Mouse (Mus musculus): ENCODE measurements around the gene Pltp.

DNA sequence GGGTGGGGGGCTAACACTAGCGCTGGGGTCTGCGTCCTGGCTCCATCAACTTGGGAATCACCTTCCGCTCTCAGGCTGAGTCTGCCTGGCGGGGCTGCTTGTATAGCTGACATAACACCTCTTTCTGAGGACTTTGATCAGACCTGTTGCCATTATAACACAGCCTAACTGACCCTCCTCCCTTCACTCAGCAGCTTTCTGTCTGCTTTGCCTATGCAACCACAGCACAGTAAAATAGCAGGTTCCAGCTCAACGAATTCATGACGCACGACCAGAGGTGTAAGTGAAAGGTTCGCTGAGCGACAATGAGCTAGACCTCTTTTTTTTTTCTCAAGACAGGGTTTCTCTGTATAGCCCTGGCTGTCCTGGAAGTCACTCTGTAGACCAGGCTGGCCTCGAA, 26.5 kb downstream of the Pltp start:
- TF ChIP-seq CTCF (conservative IDR thresholded peaks at IDR 0.05 in 1 of 2, IDR thresholded peaks at IDR 0.05 in 1 of 2; ENCODE audit: low read depth in 2 of 2, low read length in 2 of 2) = no peak
- no peak for TF ChIP-seq TCF12 (IDR thresholded peaks at IDR 0.05; ENCODE audit: low read depth, low read length)
- no peak for TF ChIP-seq TBP (conservative IDR thresholded peaks at IDR 0.05; ENCODE audit: low read depth, low read length)
- no peak for TF ChIP-seq RCOR1 (conservative IDR thresholded peaks at IDR 0.05; ENCODE audit: low read depth, low read length)
- TF ChIP-seq ZKSCAN1 (IDR thresholded peaks at IDR 0.05; ENCODE audit: borderline replicate concordance, low read depth, low read length) = no peak
